Mouse (Mus musculus) 3134 (cell line): ENCODE measurements around the gene Ptk7.

Source experiments
- DNase-seq: peaks from one replicate; pipeline ENCODE4 v3.0.0-alpha.2; 2011; ENCODE audit warnings: low spot score; ENCODE audit not compliant: insufficient read length; ENCODE audit errors: extremely low read depth

Gene Ptk7

GRCm38 (mm10) chr17:46644916-46645475, 15.7 kb upstream of the Ptk7 start:
- peak; percentile 62 for DNase-seq

GRCm38 (mm10) chr17:46644152-46644805, 15.0 kb upstream of the Ptk7 start:
- DNase-seq = no peak

GRCm38 (mm10) chr17:46642060-46642459, 12.8 kb upstream of the Ptk7 start:
- no peak for DNase-seq

GRCm38 (mm10) chr17:46639929-46640328, 10.6 kb upstream of the Ptk7 start:
- no peak for DNase-seq

DNA sequence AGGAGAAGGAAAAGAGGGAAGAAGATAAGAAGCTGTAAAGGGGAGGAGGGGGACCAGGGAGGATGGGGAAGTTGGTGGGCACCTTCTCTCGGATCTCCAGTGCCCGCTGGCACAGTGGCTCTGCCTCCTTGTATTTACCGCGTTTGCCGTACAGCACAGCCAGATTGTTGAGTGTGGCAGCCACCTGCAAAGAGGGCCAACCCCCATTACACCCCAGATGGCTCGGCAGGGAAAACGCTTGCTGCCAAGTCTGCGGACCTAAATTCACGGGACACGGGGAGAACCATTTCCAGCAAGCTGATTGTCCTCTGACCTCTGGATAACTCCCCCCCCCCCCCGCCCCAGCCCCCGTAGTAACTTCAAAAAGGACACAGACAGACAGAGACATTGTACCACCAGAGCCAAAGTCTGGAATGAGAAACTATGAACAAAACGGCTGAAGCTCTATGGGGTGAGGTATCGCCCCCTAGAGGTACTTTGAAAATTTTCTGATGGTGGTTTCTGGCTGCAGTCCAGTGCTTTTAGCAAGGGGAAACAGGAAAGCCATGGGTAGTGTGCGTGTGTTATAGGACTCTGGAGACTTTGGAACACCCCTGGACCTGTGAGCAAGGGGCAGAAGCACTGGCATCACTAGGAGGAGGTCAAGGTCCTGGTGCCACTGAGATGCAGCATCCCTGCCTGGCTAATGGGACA, 7.7 kb upstream of the Ptk7 start:
- DNase-seq = peak; percentile 42

- DNase-seq = peak; percentile 57
Observed at GRCm38 (mm10) chr17:46629685-46630441, 559 bp upstream of the Ptk7 start.

DNA sequence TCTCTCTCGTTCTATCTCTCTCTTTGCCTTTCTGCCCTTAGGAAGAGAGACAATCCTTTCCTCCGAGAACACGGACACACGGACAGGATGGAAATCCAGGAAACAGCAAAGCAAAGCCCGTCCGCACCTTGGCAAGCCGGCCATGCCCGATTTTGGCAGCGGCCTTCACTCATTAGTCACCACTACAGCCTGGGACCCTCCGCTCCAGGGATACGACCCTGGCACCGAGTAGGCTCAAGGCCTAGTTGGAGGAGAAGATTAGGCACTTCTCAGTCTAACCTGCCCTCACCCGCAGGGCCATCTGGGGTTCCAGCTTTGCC, 873 bp downstream of the Ptk7 start:
- DNase-seq = no peak

DNA sequence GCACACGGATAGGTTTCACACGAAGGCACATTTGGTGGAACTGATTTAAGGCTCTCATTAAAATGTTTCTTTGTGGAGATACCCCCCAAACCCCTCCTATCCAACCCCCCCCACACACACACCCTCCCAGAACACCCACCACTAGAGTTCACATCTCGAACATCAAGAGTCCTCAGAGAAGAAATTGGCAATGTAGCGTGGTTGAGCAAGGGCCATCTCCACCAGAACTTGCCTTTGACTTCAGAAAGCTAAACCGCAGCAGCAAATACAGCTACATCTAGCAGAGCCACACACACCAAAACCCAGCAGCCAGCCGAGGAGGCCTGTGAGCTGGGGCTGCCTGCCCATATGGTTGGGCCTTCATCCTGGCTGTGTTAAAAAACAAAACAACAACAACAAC, 1.9 kb downstream of the Ptk7 start:
- no peak for DNase-seq

GRCm38 (mm10) chr17:46624598-46624997, 4.7 kb downstream of the Ptk7 start:
- DNase-seq = no peak

DNA sequence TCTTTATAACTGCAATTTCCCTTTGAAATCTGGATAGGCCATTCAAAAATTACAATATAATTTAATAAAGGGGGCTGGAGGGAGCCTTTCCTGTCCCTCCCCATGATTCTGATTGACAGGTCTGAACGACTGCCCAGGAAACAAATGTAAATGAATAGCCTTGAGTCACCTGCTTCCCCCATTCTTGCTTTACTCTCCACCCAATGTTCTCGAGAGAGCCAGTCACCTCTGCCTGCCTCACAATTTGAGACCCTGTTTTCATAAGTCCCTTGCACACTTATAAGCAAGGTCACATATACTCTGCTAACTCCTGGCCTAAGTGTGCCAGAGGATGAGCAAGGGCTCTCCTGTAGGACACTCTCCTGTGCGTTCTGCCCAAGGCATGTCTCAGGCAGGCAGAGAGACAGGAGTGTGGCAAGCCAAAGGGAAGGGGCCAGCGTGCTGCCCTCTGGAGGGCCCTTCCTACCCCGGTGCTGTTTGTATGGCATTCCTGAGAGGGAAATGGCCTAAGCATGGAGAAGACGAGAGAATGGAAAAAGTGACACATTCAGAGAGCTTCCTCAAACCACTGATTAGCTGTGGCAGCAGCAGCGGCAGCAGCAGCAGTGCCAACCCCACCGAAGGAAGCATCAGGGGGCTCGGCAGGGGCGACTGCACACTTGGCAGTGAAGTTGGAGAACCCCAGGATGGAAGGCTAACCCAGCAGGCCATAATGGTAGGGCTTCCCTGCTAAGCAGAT, 5.3 kb downstream of the Ptk7 start:
- DNase-seq = peak; percentile 79

DNA sequence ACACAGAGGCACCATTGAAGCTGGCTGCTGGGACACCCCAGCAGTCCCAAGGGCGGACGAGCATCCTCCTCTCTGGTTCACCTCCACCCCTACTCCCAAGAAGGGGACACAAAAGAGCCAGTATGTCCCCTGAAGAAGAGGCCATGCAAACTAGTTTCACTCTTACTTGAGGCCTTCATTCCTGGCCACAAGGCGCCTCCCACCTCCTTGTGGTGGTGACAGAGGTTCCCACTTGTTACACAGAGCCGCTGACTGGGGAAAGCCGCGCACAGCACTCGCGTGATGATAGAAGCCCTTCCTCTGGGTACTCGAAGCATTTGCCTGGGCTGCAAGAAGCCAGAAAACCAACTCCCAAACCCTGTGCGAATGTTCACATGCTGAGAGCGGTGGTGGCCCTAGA, 7.0 kb downstream of the Ptk7 start:
- no peak for DNase-seq

- DNase-seq = no peak
Observed at GRCm38 (mm10) chr17:46621324-46621723, 8.0 kb downstream of the Ptk7 start.

DNA sequence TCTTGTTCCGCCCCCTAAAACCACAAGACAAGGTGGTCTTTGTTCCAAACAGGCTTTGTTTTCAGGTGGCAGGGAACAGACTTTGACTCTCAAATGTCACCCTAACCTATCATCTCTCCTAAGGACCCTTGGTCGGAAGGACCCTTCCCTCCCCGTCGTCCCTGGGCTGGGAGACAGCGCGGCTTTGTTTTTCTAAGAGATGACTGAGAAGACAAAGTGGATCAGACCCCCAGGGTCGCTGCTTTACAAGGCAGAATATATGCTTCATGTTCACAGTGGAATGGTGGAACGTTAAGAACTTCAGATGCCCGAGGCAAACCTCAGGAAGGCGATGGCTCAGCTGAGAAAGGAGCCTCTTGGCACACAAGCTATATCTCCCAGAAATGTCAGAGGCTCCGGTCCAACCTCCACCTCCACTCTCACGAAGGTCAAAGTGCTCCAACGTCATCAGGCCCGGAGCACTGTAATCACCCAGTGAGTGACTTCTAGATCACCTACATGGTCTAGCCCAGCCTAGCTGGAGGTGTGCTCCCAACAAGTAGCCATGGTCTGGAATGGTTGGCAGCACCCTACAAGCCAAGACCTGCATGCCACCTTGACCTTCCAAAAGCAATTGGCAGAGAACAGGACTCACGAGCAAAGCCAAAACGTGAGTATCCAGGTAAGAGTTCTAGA, 9.5 kb downstream of the Ptk7 start:
- DNase-seq = no peak

DNA sequence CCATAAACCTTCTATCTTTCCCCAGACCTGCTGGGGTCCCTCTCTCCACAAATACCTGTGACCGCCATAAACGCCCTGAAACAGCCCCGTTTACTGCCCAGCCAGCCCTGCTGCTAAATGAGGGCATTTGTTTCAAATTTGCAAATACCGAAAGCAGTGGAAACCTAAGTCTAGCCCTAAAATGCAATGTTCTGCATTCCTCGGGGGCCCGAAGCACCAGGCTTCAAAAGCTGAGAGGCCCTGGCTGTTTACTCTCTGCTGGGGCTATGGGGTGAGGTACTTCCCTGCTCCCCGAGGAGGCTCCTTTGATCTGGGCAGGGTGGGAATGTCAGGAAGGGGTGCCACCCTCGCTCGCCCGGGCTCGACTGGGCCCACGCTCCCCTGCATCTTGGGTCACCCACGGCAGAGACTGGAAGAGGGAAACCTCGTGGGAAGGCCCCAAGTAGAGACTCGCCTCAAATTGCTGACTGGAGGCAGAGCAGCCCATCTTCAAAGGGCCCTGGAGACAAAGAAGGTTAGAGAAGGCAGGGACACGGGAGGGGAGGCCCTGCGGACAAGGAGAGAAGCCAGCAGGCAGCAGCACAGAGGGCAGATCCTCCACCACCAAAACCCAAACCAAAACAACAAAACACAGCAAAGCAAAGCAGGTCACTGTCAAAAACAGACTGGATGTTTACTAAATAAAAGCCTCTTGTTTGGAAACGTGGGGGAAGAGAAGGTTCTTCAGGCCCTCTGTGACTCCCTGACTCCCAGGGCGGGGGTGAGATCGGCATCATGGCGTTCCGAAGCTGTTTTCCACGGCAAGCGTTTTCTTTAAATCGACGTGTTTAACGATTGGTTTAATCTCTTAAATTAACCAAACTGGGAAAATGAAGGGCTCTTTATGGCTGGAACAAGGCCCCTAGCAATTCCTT, 10.3 kb downstream of the Ptk7 start:
- DNase-seq = no peak

DNA sequence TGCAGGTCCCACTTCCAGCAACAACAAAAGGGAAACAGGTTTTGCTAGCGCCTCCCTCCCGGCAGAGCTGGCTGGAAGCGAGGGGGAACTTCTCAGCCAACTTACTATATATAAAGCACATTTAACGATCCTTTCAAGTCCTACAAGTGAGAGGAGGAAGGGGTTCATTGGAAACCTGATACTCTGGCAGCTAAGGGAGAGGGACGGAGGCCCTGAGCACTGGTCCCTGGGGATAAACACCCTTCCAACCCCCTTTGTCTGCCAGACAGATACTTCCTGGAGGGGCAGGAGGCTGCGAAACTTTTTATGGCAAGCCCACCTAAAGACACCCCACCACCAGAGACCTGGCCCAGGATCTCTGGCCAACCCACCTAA, 10.9 kb downstream of the Ptk7 start:
- DNase-seq = no peak

DNA sequence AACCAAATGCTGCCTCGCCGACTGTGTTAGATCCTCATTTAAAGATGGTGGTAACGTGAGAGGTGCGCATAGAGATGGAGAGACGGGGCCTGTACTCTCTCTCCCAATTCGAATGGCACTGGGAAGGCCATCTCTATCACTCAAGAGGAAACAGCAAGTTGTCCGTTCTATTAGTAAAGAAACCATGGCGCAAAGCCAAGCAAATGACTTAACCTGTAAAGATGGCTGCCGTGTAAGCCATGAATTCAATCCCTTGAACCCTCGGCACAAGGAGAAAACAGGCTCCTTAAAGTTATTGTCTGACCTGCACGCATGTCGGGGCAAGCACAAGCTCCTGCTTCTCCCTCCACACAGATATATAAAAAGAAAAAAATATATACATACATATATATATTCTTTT, 11.5 kb downstream of the Ptk7 start:
- DNase-seq = no peak

DNA sequence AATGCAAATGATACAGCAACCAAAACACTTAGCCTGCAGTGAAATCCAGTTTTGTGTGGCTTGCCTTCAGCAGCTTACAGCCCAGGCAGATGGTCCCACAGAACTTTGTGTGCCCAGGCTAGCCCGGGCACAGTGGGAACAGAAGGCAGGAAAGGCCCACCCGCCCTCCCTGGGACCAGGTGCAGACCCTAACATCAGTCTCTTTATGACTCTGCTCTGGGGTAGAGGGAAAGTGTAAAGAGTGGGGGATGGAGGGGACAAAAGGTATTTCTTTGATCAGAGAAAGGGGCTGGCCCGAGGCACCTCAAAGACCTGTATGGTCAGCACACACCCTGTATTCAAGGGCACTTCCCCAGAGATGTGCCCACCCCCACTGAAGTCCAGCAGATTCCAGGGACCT, 16.1 kb downstream of the Ptk7 start:
- DNase-seq = no peak

DNA sequence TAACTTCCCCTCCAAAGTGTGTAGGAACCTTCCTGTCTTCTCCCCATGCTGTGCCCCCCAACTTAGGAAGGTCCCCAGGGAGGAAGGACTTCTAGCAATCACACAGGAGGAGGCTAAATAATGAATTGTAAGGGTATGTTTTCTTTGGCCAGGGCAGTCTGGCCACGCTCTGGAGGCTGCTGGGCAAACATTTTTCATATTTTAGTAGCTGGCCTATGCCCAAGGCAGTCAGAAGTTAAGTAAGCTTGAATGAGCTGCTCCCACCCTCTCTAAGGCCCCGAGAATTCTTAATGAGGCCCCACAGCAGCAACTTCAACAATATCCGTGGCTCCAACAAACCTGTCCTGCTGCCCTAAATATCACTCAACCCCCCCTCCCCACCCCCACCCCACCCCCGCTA, 16.5 kb downstream of the Ptk7 start:
- DNase-seq = peak; percentile 35

GRCm38 (mm10) chr17:46612189-46612588, 17.1 kb downstream of the Ptk7 start:
- no peak for DNase-seq
